Mouse (Mus musculus) midbrain, embryonic 10.5 days (tissue): ENCODE measurements around the gene Pds5b. TPM values are rescaled to one million over a fixed set of nuclear protein-coding genes. Genes with fewer than 3 reads are reported as not detected.
"Not testable (repeated sequence)": the region's sequence is repeated elsewhere in the genome, so short reads cannot be mapped to it uniquely, and the experiment has no call there.

Source experiments
- DNase-seq: peaks from one replicate; pipeline ENCODE4 v3.0.0-alpha.2; 2017; ENCODE audit warnings: low spot score
- H3K27ac ChIP-seq: fragments of 300-500 bp; sonication (generic); replicated peaks from 2 replicates; pipeline ENCODE4 v1.5.1; 2016; ENCODE audit warnings: mild to moderate bottlenecking
- H3K27me3 ChIP-seq: fragments of 300-500 bp; sonication (generic); 2 replicates; pipeline ENCODE4 v1.6.1; 2016; ENCODE audit warnings: low read depth, mild to moderate bottlenecking; ENCODE audit not compliant: poor library complexity, severe bottlenecking
- H3K36me3 ChIP-seq: fragments of 300-500 bp; sonication (generic); 2 replicates; pipeline ENCODE4 v1.6.1; 2016; ENCODE audit warnings: mild to moderate bottlenecking, moderate library complexity
- H3K4me1 ChIP-seq: fragments of 300-500 bp; sonication (generic); 2 replicates; pipeline ENCODE4 v1.6.1; 2016
- H3K4me3 ChIP-seq: fragments of 300-500 bp; sonication (generic); 2 replicates; pipeline ENCODE4 v1.5.1; 2016; ENCODE audit warnings: mild to moderate bottlenecking, moderate library complexity
- H3K9me3 ChIP-seq: fragments of 300-500 bp; sonication (generic); replicated peaks from 2 replicates; pipeline ENCODE4 v1.6.1; 2016; ENCODE audit warnings: mild to moderate bottlenecking
- WGBS: fragments of 180-500 bp; shearing (Covaris S2); methylation state at CpG from one replicate; pipeline ENCODE4 v1.1.7; 2016; 5-methylcytosine and 5-hydroxymethylcytosine counted together
- polyA plus RNA-seq: library from polyadenylated mRNA; unstranded; fragments of >200 nt; fragmentation: Nextera tagmentation; extraction: Ambion mirVana; gene quantifications from 2 replicates; pipeline ENCODE4 v1.2.1, GENCODE M21; 2016

Gene Pds5b
- polyA plus RNA-seq, 1 experiment from 2014 or later: 36.2 TPM

GRCm38 (mm10) chr5:150839688-150840541 lies 166.4 kb downstream of the Pds5b start:
- Histone ChIP-seq H3K4me1 (peaks cover 11% of the 10 kb centered on the region), H3K4me3 (no peak overlapping the region), H3K27me3 (no peaks in the 10 kb centered on the region), H3K27ac (peak overlapping the region; percentile 70; the same call in 1 of the 2 replicates), H3K36me3 (no peaks in the 10 kb centered on the region), H3K9me3 (peaks cover 14% of the 10 kb centered on the region; the same call in 1 of the 2 replicates)
- DNase-seq: peak; percentile 36
- whole genome bisulfite sequencing: 51% methylated on average over 11 of the region's 11 CpGs

- Histone ChIP-seq H3K9me3 (peaks cover 14% of the 10 kb centered on the region; the same call in 1 of the 2 replicates), H3K27me3 (no peaks in the 10 kb centered on the region), H3K4me1 (peaks cover 11% of the 10 kb centered on the region), H3K4me3 (no peak overlapping the region), H3K36me3 (no peaks in the 10 kb centered on the region), H3K27ac (peak overlapping the region; percentile 70)
- WGBS: 70% methylated on average over 11 of the region's 11 CpGs
- no peak for DNase-seq
These were observed 167.1 kb downstream of the Pds5b start for GRCm38 (mm10) chr5:150840596-150840995.

- no peak overlapping the region for H3K4me3 ChIP-seq
- no peaks in the 10 kb centered on the region for H3K9me3 ChIP-seq
- no peak for DNase-seq
- H3K27me3 ChIP-seq: no peaks in the 10 kb centered on the region
- 96% methylated on average over 6 of the region's 6 CpGs for WGBS
- no peaks in the 10 kb centered on the region for H3K36me3 ChIP-seq
- no peak overlapping the region for H3K27ac ChIP-seq
- no peaks in the 10 kb centered on the region for H3K4me1 ChIP-seq
These were observed 172.4 kb downstream of the Pds5b start for GRCm38 (mm10) chr5:150845961-150846360.

- H3K4me3 ChIP-seq: no peak overlapping the region
- 73% methylated on average over 2 of the region's 2 CpGs for WGBS
These were observed 177.3 kb downstream of the Pds5b start for GRCm38 (mm10) chr5:150850821-150851220.

GRCm38 (mm10) chr5:150852097-150852496 lies 178.6 kb downstream of the Pds5b start:
- WGBS: 94% methylated on average over 2 of the region's 2 CpGs

More at GRCm38 (mm10) chr5:150850821-150851220, 177.3 kb downstream of the Pds5b start:
- no peaks in the 10 kb centered on the region for H3K4me1 ChIP-seq
- no peaks in the 10 kb centered on the region for H3K9me3 ChIP-seq
- H3K27ac ChIP-seq: no peak overlapping the region
- DNase-seq: no peak
- no peaks in the 10 kb centered on the region for H3K36me3 ChIP-seq
- no peaks in the 10 kb centered on the region for H3K27me3 ChIP-seq

GRCm38 (mm10) chr5:150854506-150854905 lies 181.0 kb downstream of the Pds5b start:
- no peak for DNase-seq
- Histone ChIP-seq H3K4me1 (no peaks in the 10 kb centered on the region), H3K27ac (no peak overlapping the region), H3K4me3 (no peak overlapping the region), H3K9me3 (no peaks in the 10 kb centered on the region), H3K27me3 (no peaks in the 10 kb centered on the region), H3K36me3 (no peaks in the 10 kb centered on the region)
- WGBS: 75% methylated on average over 1 of the region's 1 CpGs

More at GRCm38 (mm10) chr5:150852097-150852496, 178.6 kb downstream of the Pds5b start:
- H3K27me3 ChIP-seq, H3K27ac ChIP-seq, H3K4me3 ChIP-seq, H3K9me3 ChIP-seq, DNase-seq, H3K36me3 ChIP-seq, H3K4me1 ChIP-seq: not testable (repeated sequence)

- Histone ChIP-seq H3K36me3 (no peaks in the 10 kb centered on the region), H3K4me3 (no peak overlapping the region), H3K27me3 (no peaks in the 10 kb centered on the region), H3K27ac (no peak overlapping the region), H3K9me3 (no peaks in the 10 kb centered on the region), H3K4me1 (no peaks in the 10 kb centered on the region)
- WGBS: 76% methylated on average over 5 of the region's 5 CpGs
- no peak for DNase-seq
These were observed 186.2 kb downstream of the Pds5b start for GRCm38 (mm10) chr5:150859642-150860194.

Other genes with a start within 250 kb of the Pds5b start
- gene Zar1l, start 155.6 kb upstream of the Pds5b start, polyA plus RNA-seq: not detected in 2 replicates
- gene Brca2, start 151.1 kb upstream of the Pds5b start, polyA plus RNA-seq: 34.9 and 36.1 TPM in 2 replicates
- gene N4bp2l1, start 76.6 kb upstream of the Pds5b start, polyA plus RNA-seq: 1.9 and 2.5 TPM in 2 replicates
- gene N4bp2l2, start 7.6 kb upstream of the Pds5b start, polyA plus RNA-seq: 30.3 and 30.4 TPM in 2 replicates